Mouse (Mus musculus) hindbrain, embryonic 13.5 days (tissue): ENCODE results near the gene Heatr5a. TPM values are rescaled to one million over a fixed set of nuclear protein-coding genes. Genes with fewer than 3 reads are reported as not detected.

Experiments used
- ATAC-seq: fragments of 200-750 bp; cut with Nextera tagmentation; 2 replicates; pipeline ENCODE4 v1.8.0; 2017; ENCODE audit warnings: moderate TSS enrichment; ENCODE audit not compliant: low FRiP score
- H3K27ac ChIP-seq: fragments of 300-500 bp; sonication (generic); 2 replicates; pipeline ENCODE4 v1.5.1; 2015; ENCODE audit warnings: inconsistent platforms, mild to moderate bottlenecking, moderate library complexity
- H3K27me3 ChIP-seq: fragments of 300-500 bp; sonication (generic); 2 replicates; pipeline ENCODE4 v1.6.1; 2015; ENCODE audit warnings: mild to moderate bottlenecking, inconsistent platforms
- H3K36me3 ChIP-seq: fragments of 300-500 bp; sonication (generic); 2 replicates; pipeline ENCODE4 v1.6.1; 2015; ENCODE audit warnings: mild to moderate bottlenecking, inconsistent platforms
- H3K4me1 ChIP-seq: fragments of 300-500 bp; sonication (generic); replicated peaks from 2 replicates; pipeline ENCODE4 v1.6.1; 2015; ENCODE audit warnings: inconsistent platforms
- H3K4me2 ChIP-seq: fragments of 300-500 bp; sonication (generic); 2 replicates; pipeline ENCODE4 v1.6.1; 2015; ENCODE audit warnings: inconsistent platforms, mild to moderate bottlenecking, moderate library complexity
- H3K4me3 ChIP-seq: fragments of 300-500 bp; sonication (generic); 2 replicates; pipeline ENCODE4 v1.5.1; 2015; ENCODE audit warnings: mild to moderate bottlenecking, inconsistent platforms
- H3K9ac ChIP-seq: fragments of 300-500 bp; sonication (generic); 2 replicates; pipeline ENCODE4 v1.6.1; 2015; ENCODE audit warnings: mild to moderate bottlenecking, inconsistent platforms
- H3K9me3 ChIP-seq: fragments of 300-500 bp; sonication (generic); 2 replicates; pipeline ENCODE4 v1.6.1; 2016; ENCODE audit warnings: inconsistent platforms
- WGBS: fragments of 180-500 bp; shearing (Covaris S2); methylation state at CpG from one replicate; pipeline ENCODE4 v1.1.7; 2015; 5-methylcytosine and 5-hydroxymethylcytosine counted together
- polyA plus RNA-seq: library from polyadenylated mRNA; unstranded; fragments of >200 nt; fragmentation: Nextera tagmentation; extraction: Ambion mirVana; gene quantifications from 2 replicates; pipeline ENCODE4 v1.2.1, GENCODE M21; 2015

Heatr5a gene
- polyA plus RNA-seq, 1 experiment from 2014 or later, result 5.8 TPM

DNA sequence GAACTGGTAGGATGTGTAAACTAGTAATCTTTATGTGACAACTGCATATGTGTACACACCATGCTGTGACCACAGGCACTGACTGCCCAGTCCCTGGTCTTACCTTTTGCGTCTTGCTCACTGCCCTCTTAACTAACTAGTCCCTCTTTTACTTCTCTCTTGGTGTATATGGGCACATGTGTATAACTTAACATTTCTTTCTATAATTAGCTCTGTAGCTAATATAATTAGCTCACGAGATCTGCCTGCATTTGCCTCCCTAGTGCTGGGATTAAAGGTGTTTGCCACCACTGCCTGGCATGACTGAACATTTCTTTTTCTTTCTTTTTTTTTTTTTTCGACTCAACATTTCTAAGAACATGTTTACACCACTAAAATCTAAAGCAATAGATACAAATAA is 63.6 kb downstream of the Heatr5a start:
- WGBS, result 90% methylated on average over 3 of the region's 3 CpGs
- H3K9me3 ChIP-seq, result no peaks in the 10 kb centered on the region

DNA sequence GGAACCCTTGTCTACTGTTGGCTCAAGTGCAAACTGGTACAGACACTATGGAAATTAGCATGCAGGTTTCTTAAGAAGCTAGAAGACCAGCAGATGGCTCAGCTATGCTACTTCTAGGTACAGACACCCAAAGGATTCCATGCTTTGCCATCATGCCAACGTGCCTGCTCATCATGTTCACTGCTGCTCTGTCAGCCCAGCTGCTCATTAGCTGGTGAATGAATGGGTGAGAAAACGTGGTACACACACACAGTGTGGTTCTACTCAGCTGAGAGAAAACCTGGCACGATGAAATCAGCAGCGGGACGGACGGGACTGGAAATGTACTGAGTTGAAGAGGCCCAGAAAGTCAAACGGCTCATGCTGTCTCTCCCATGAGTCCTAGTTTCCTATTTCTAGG is 70.6 kb downstream of the Heatr5a start:
- H3K27me3 ChIP-seq, result no peaks in the 10 kb centered on the region

More for the DNA sequence above, 63.6 kb downstream of the Heatr5a start:
- no peak overlapping the region for H3K4me3 ChIP-seq
- no peak overlapping the region for H3K9ac ChIP-seq
- no peaks in the 10 kb centered on the region for H3K27me3 ChIP-seq
- H3K4me2 ChIP-seq, result no peak overlapping the region
- no peak overlapping the region for H3K27ac ChIP-seq
- peaks cover 4% of the 10 kb centered on the region for H3K36me3 ChIP-seq
- no peaks in the 10 kb centered on the region for H3K4me1 ChIP-seq
- ATAC-seq, result no peak

GRCm38 (mm10) chr12:51896901-51897300 is 74.2 kb downstream of the Heatr5a start:
- Histone ChIP-seq H3K4me2 (no peak overlapping the region), H3K4me3 (no peak overlapping the region), H3K27ac (no peak overlapping the region), H3K9ac (no peak overlapping the region), H3K4me1 (no peaks in the 10 kb centered on the region), H3K36me3 (peaks cover 31% of the 10 kb centered on the region), H3K9me3 (no peaks in the 10 kb centered on the region), H3K27me3 (no peaks in the 10 kb centered on the region)
- whole genome bisulfite sequencing, result 89% methylated on average over 4 of the region's 4 CpGs
- ATAC-seq, result no peak

More for the DNA sequence above, 70.6 kb downstream of the Heatr5a start:
- Histone ChIP-seq H3K4me1 (no peaks in the 10 kb centered on the region), H3K4me3 (no peak overlapping the region), H3K9me3 (no peaks in the 10 kb centered on the region), H3K36me3 (peaks cover 19% of the 10 kb centered on the region), H3K4me2 (no peak overlapping the region), H3K27ac (no peak overlapping the region), H3K9ac (no peak overlapping the region)
- no peak for ATAC-seq
- 80% methylated on average over 7 of the region's 7 CpGs for WGBS

- Histone ChIP-seq H3K4me1 (no peaks in the 10 kb centered on the region), H3K9ac (no peak overlapping the region), H3K27me3 (no peaks in the 10 kb centered on the region), H3K36me3 (peaks cover 49% of the 10 kb centered on the region), H3K9me3 (no peaks in the 10 kb centered on the region), H3K4me3 (no peak overlapping the region), H3K4me2 (no peak overlapping the region), H3K27ac (no peak overlapping the region)
- 93% methylated on average over 12 of the region's 12 CpGs for WGBS
- ATAC-seq, result no peak
Measured at GRCm38 (mm10) chr12:51888609-51889008, 82.5 kb downstream of the Heatr5a start.

DNA sequence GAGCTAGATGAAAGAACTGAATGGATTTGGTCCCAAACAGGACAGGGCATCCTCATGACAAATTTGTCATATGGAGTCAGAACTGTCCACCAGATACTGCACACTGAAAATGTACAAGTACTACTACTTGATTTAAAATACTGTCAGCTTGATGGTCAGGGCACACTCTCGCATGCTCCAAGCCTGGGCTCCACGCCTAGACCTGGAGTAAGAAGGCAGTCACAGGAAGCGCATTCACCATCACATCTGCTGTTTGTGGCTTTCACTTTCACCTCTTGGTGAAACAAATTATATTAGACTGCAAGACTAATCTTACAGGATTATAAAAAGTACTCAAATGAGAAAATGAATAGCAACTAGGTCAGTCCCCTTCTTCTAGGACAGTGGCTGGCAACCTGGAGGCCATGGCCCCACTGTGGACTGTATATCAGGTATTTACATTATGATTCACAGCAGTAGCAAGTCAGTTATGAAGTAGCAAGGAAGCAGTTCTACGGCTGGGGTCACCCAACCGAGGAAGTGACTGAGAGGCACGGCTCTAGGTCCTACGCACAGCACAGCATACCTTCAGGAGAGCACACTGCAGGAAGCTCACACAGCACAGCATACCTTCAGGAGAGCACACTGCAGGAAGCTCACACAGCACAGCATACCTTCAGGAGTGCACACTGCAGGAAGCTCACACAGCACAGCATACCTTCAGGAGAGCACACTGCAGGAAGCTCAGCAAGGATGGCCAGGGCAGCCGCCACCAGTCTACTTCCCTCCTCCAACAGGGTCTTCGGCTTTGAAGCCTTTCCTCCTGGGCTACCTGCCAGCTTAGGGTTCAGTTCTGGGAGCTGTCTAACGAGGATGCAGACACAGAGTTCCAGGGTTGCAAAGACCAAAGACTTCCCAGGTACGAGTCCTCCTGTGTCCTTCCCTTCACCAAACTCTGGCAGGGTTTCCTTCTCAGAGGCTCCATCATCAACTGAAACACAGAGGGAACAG is 83.5 kb downstream of the Heatr5a start:
- H3K27me3 ChIP-seq, result no peaks in the 10 kb centered on the region
- no peak for ATAC-seq
- H3K4me1 ChIP-seq, result no peaks in the 10 kb centered on the region
- H3K27ac ChIP-seq, result no peak overlapping the region
- WGBS, result 84% methylated on average over 11 of the region's 11 CpGs
- peaks cover 51% of the 10 kb centered on the region for H3K36me3 ChIP-seq
- no peak overlapping the region for H3K4me2 ChIP-seq
- no peak overlapping the region for H3K9ac ChIP-seq
- no peaks in the 10 kb centered on the region for H3K9me3 ChIP-seq
- H3K4me3 ChIP-seq, result no peak overlapping the region

GRCm38 (mm10) chr12:51886369-51886768 is 84.8 kb downstream of the Heatr5a start:
- WGBS, result 96% methylated on average over 6 of the region's 6 CpGs
- no peaks in the 10 kb centered on the region for H3K4me1 ChIP-seq
- no peak overlapping the region for H3K4me2 ChIP-seq
- no peak overlapping the region for H3K4me3 ChIP-seq
- no peak for ATAC-seq
- H3K27ac ChIP-seq, result no peak overlapping the region
- no peaks in the 10 kb centered on the region for H3K9me3 ChIP-seq
- H3K36me3 ChIP-seq, result peaks cover 45% of the 10 kb centered on the region
- H3K9ac ChIP-seq, result no peak overlapping the region
- no peaks in the 10 kb centered on the region for H3K27me3 ChIP-seq

- no peak overlapping the region for H3K4me3 ChIP-seq
- peaks cover 42% of the 10 kb centered on the region for H3K36me3 ChIP-seq
- no peak overlapping the region for H3K9ac ChIP-seq
- no peak overlapping the region for H3K27ac ChIP-seq
- no peaks in the 10 kb centered on the region for H3K9me3 ChIP-seq
- WGBS, result 92% methylated on average over 2 of the region's 2 CpGs
- H3K4me2 ChIP-seq, result no peak overlapping the region
- no peaks in the 10 kb centered on the region for H3K27me3 ChIP-seq
- no peak for ATAC-seq
- no peaks in the 10 kb centered on the region for H3K4me1 ChIP-seq
Measured at GRCm38 (mm10) chr12:51884801-51885200, 86.3 kb downstream of the Heatr5a start.

DNA sequence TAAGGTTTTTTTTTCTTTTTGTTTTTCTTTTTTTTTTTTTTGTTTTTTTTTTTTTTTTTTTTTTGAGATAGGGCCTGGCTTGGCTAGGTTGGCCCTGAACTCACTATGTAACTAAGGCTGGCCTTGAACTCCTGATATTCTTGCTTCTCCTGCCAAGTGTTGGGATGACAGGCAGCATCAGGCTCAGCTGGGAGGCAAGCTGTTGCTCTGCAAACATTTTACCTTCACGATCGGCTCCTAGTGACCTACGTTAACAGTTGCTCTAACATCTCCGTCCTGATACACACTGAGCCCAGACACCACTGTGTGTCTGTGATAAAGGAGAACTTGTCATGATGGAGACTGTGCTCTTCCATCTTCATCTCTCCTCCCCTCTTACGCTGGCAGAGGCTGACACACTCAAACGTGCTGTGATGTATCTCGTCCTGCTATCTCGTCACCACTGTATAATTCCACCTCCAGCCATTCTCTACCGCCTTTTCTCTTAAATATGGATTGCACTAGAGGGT is 87.8 kb downstream of the Heatr5a start:
- WGBS, result 84% methylated on average over 9 of the region's 9 CpGs
- Histone ChIP-seq H3K4me2 (no peak overlapping the region), H3K4me3 (no peak overlapping the region), H3K27me3 (no peaks in the 10 kb centered on the region), H3K9me3 (no peaks in the 10 kb centered on the region), H3K27ac (no peak overlapping the region), H3K9ac (no peak overlapping the region), H3K36me3 (peaks cover 41% of the 10 kb centered on the region), H3K4me1 (no peaks in the 10 kb centered on the region)
- no peak for ATAC-seq

- WGBS, result 91% methylated on average over 6 of the region's 6 CpGs
- H3K27ac ChIP-seq, result no peak overlapping the region
- no peak overlapping the region for H3K9ac ChIP-seq
Measured at GRCm38 (mm10) chr12:51882606-51883296, 88.4 kb downstream of the Heatr5a start.

DNA sequence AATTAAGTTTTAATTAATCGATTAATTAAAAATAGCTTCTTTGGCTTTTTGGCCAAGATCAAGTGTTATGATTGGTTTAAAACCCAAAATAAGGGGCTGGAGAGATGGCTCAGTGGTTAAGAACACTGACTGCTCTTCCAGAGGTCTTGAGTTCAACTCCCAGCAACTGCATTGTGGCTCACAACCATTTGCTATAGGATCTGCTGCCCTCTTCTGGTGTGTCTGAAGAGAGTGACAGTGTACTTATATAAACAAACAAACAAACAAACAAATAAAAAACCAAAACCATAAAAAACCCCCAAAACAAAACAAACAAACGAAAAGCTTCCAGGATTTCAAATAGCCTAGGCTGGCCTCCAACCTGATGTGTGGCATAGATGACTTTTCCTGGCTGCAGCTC is 89.3 kb downstream of the Heatr5a start:
- Histone ChIP-seq H3K4me2 (no peak overlapping the region), H3K4me1 (no peaks in the 10 kb centered on the region), H3K9me3 (no peaks in the 10 kb centered on the region), H3K9ac (no peak overlapping the region), H3K4me3 (no peak overlapping the region), H3K27me3 (no peaks in the 10 kb centered on the region), H3K27ac (no peak overlapping the region), H3K36me3 (peaks cover 40% of the 10 kb centered on the region)
- no peak for ATAC-seq
- WGBS, result 87% methylated on average over 2 of the region's 2 CpGs

More at GRCm38 (mm10) chr12:51882606-51883296, 88.4 kb downstream of the Heatr5a start:
- Histone ChIP-seq H3K4me2 (no peak overlapping the region), H3K9me3 (no peaks in the 10 kb centered on the region), H3K36me3 (peaks cover 40% of the 10 kb centered on the region), H3K4me3 (no peak overlapping the region), H3K4me1 (no peaks in the 10 kb centered on the region), H3K27me3 (no peaks in the 10 kb centered on the region)
- no peak for ATAC-seq

DNA sequence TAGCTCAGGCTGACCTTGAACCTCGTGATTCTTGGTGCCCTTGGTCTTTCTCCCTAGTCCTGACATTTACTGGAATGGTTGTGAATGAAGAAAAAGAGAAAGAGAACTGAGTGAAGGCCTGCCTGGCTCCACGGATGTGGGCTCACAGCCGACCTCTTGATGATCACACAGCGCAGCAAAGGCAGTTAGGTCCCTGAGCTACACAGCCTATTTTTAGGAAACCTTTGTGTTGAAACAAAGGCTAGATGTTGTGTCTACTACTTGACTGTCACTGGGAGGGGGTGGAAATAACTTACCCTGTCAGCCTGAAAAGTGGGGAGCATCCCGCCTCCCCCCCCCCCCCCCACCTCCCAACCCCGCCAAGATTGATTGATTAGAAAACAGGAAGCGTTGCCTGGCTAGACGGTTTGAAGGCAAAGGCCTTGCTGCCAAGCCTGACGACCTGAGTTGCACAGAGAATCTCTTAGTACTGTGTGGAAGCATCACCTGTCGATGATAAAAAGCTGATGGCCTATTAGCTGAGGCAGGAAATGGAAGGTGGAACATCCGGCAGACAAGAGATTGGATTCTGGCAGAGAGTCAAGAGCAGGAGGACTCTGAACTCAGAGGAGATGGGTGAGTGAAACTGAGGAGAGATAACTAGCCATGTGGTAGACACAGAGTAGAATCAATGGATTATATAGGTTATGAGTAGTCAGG is 99.5 kb downstream of the Heatr5a start:
- Histone ChIP-seq H3K4me2 (no peak overlapping the region), H3K4me1 (no peaks in the 10 kb centered on the region), H3K27ac (no peak overlapping the region), H3K36me3 (peaks cover 8% of the 10 kb centered on the region; the same call in 1 of the 2 replicates), H3K4me3 (no peak overlapping the region), H3K27me3 (peaks cover 10% of the 10 kb centered on the region), H3K9ac (no peak overlapping the region), H3K9me3 (no peaks in the 10 kb centered on the region)
- ATAC-seq, result no peak
- WGBS, result 50% methylated on average over 11 of the region's 11 CpGs

DNA sequence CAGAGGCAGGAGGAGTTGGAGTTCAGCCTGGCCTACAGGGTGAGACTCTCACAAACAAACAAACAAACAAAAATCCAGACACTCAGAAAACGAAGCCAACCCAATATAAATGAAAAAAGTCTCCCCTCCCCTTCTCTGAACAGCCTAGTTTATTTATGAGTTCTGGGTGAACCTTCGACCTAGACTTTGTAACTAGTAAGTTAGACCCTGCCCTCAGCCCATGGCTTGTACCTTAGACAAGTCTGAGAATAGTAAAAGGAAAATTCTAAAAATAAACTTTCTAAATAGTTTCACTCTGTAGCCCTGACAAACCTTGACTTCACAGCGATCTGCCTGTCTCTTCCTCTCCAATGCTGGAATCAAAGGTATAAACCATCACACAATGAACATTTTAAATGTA is 101.6 kb downstream of the Heatr5a start:
- Histone ChIP-seq H3K4me1 (peaks cover 17% of the 10 kb centered on the region), H3K27me3 (peaks cover 10% of the 10 kb centered on the region), H3K27ac (no peak overlapping the region), H3K4me2 (no peak overlapping the region), H3K9ac (no peak overlapping the region), H3K4me3 (no peak overlapping the region), H3K36me3 (no peaks in the 10 kb centered on the region), H3K9me3 (no peaks in the 10 kb centered on the region)
- ATAC-seq, result no peak
- whole genome bisulfite sequencing, result 80% methylated on average over 3 of the region's 3 CpGs
